Mouse (Mus musculus) central nervous system, embryonic 11.5 days (tissue): ENCODE data around the gene Nck2. TPM values are rescaled to one million over a fixed set of nuclear protein-coding genes. Genes with fewer than 3 reads are reported as not detected.

Experiments used
- polyA plus RNA-seq: library from polyadenylated mRNA; depleted of rRNA; stranded (reverse); fragments of >200 nt; gene quantifications from 2 replicates; pipeline ENCODE4 v1.2.3, GENCODE M21; 2012; rRNA removed

The Nck2 gene
- 43.6 and 46.8 TPM in 2 replicates for polyA plus RNA-seq

GRCm38 (mm10) chr1:43444531-43444930, at the start of gene Nck2:
Gene Nck2 (plus strand): TSS chr1:43444579.

Other genes with a start within 250 kb of the Nck2 start
- gene Fhl2, start 247.6 kb upstream of the Nck2 start, polyA plus RNA-seq, result 10.5 and 17.9 TPM in 2 replicates